In genomic region chr4:59194731-59195496, GRCm38 (mm10) we compare ENCODE assay signal across 30 mouse cellular contexts. TPM values are rescaled to one million over a fixed set of nuclear protein-coding genes. Genes with fewer than 3 reads are reported as not detected.
DNase-seq lines count a peak whose midpoint lies in the region; ATAC-seq and TF ChIP-seq lines count a peak whose summit lies in the region.
"Had no signal": no experiment of that assay in that cellular context is flagged by ENCODE, and none has a peak within 500 bp of the region (broad histone marks: within the 10 kb centered on the region; RNA-seq: fewer than 3 reads in every experiment).

No protein-coding gene starts in this region.

- no peak overlapping the region for H3K9ac ChIP-seq in liver, adult 2 months (ENCODE audit: low read depth, low read length)
- peak overlapping the region; percentile 46 for H3K9ac ChIP-seq in liver, embryonic 13.5 days
- H3K9ac ChIP-seq: embryonic facial prominence, embryonic 13.5 days; forebrain, embryonic 15.5 days; heart, embryonic 13.5 days; hindbrain, embryonic 12.5 days; limb, embryonic 12.5 days; lung, embryonic 14.5 days; midbrain, embryonic 15.5 days had no signal

- 70% methylated on average over 13 of the region's 13 CpGs for WGBS in liver, adult 2 months
- 64% methylated on average over 13 of the region's 13 CpGs for WGBS in liver, embryonic 13.5 days (ENCODE audit: insufficient replicate concordance)
- 58% methylated on average over 13 of the region's 13 CpGs for WGBS in small intestine, adult 2 months

- no peaks in the 10 kb centered on the region for H3K27me3 ChIP-seq in erythroblast, embryonic 14.5 days (ENCODE audit: control insufficient read depth)
- H3K27me3 ChIP-seq in liver, adult 2 months (ENCODE audit: control insufficient read depth, insufficient read depth, low read length) = no peaks in the 10 kb centered on the region
- no peaks in the 10 kb centered on the region for H3K27me3 ChIP-seq in liver, embryonic 13.5 days
- no peaks in the 10 kb centered on the region for H3K27me3 ChIP-seq in small intestine, adult 2 months (ENCODE audit: control insufficient read depth, insufficient read depth, low read length)
- H3K27me3 ChIP-seq: embryonic facial prominence, embryonic 13.5 days; forebrain, embryonic 15.5 days; heart, embryonic 13.5 days; hindbrain, embryonic 12.5 days; limb, embryonic 12.5 days; midbrain, embryonic 15.5 days; Patski had no signal

- H3K4me3 ChIP-seq in erythroblast, embryonic 14.5 days (replicated peaks) = peak overlapping the region; percentile 39
- no peak overlapping the region for H3K4me3 ChIP-seq in liver, adult 2 months (ENCODE audit: insufficient read depth, low read depth, low read length)
- H3K4me3 ChIP-seq in liver, embryonic 13.5 days (replicated peaks) = peak overlapping the region; percentile 3; the same call in 1 of the 2 replicates
- peak overlapping the region; percentile 34 for H3K4me3 ChIP-seq in small intestine, adult 2 months (ENCODE audit: low read depth, low read length)
- H3K4me3 ChIP-seq: embryonic facial prominence, embryonic 13.5 days; forebrain, embryonic 15.5 days; heart, embryonic 13.5 days; hindbrain, embryonic 12.5 days; limb, embryonic 12.5 days; midbrain, embryonic 15.5 days had no signal

- peak overlapping the region; percentile 90 for H3K4me2 ChIP-seq in liver, embryonic 13.5 days
- H3K4me2 ChIP-seq: embryonic facial prominence, embryonic 13.5 days; forebrain, embryonic 15.5 days; heart, embryonic 13.5 days; hindbrain, embryonic 12.5 days; limb, embryonic 12.5 days; lung, embryonic 14.5 days; midbrain, embryonic 15.5 days had no signal

- TF ChIP-seq CTCF in liver, adult 2 months (IDR thresholded peaks at IDR 0.05; ENCODE audit: low read depth, low read length) = no peak
- TF ChIP-seq CTCF in small intestine, adult 2 months (IDR thresholded peaks at IDR 0.05; ENCODE audit: extremely low read depth, insufficient read length, insufficient replicate concordance, low read depth, low read length) = no peak

- ATAC-seq in erythroblast, adult 5-6 weeks (replicated peaks; ENCODE audit: low FRiP score, poor library complexity, severe bottlenecking) = no peak
- no peak for ATAC-seq in liver, embryonic 13.5 days (ENCODE audit: low read depth)
- ATAC-seq: forebrain, embryonic 15.5 days; midbrain, embryonic 15.5 days; Patski had no signal

- no peak for TF ChIP-seq POLR2A in liver, adult 2 months (IDR thresholded peaks at IDR 0.05; ENCODE audit: extremely low read depth, insufficient read depth, low read length)
- TF ChIP-seq POLR2A in small intestine, adult 2 months (IDR thresholded peaks at IDR 0.05; ENCODE audit: low read depth, low read length) = no peak

- H3K4me1 ChIP-seq in erythroblast, embryonic 14.5 days (ENCODE audit: control insufficient read depth) = peaks cover 91% of the 10 kb centered on the region
- peaks cover 41% of the 10 kb centered on the region for H3K4me1 ChIP-seq in liver, adult 2 months (ENCODE audit: control insufficient read depth, insufficient read depth, low read length)
- H3K4me1 ChIP-seq in liver, embryonic 13.5 days (replicated peaks) = peaks cover 92% of the 10 kb centered on the region
- H3K4me1 ChIP-seq in small intestine, adult 2 months (ENCODE audit: control insufficient read depth, insufficient read depth, insufficient read length, low read length) = peaks cover 16% of the 10 kb centered on the region

- peak overlapping the region; percentile 48 for H3K27ac ChIP-seq in liver, adult 2 months (replicated peaks; ENCODE audit: insufficient read depth, low read depth, low read length)
- peak overlapping the region; percentile 79 for H3K27ac ChIP-seq in liver, embryonic 13.5 days
- peak overlapping the region; percentile 48 for H3K27ac ChIP-seq in small intestine, adult 2 months (ENCODE audit: insufficient read depth, low read depth, low read length)
- H3K27ac ChIP-seq: embryonic facial prominence, embryonic 13.5 days; forebrain, embryonic 15.5 days; heart, embryonic 13.5 days; hindbrain, embryonic 12.5 days; limb, embryonic 12.5 days; midbrain, embryonic 15.5 days had no signal

- peak; percentile 45 for DNase-seq in liver, adult 2 months (ENCODE audit: extremely low read depth, low read depth, low spot score)
- no peak for DNase-seq in liver
- no peak for DNase-seq in liver, embryonic 13.5 days
- DNase-seq in right cerebral cortex, postnatal 25 days = no peak
- no peak for DNase-seq in c-Kit-positive CD71-positive TER-119-positive erythroid progenitor cells, embryonic 14.5 days (ENCODE audit: low spot score)
- DNase-seq: adrenal gland, adult 8-10 months; cerebellum, adult 8-10 months; cerebellum, postnatal 36 days; embryo, embryonic 11 days; gastrocnemius, postnatal 10 days; heart, postnatal 14 days; layer of hippocampus, postnatal 36 days; lung, embryonic 14.5 days; lung, postnatal 4 days had no signal

- peaks cover 13% of the 10 kb centered on the region for H3K36me3 ChIP-seq in erythroblast, embryonic 14.5 days (ENCODE audit: control insufficient read depth)
- H3K36me3 ChIP-seq in liver, adult 2 months (ENCODE audit: control insufficient read depth, insufficient read depth, low read length) = no peaks in the 10 kb centered on the region
- H3K36me3 ChIP-seq in liver, embryonic 13.5 days = no peaks in the 10 kb centered on the region
- 0 out of 2 replicates have a peak, but pooled peaks cover 2% of the 10 kb centered on the region for H3K36me3 ChIP-seq in small intestine, adult 2 months (ENCODE audit: control insufficient read depth, insufficient read depth, low read length)
- H3K36me3 ChIP-seq: embryonic facial prominence, embryonic 13.5 days; forebrain, embryonic 15.5 days; heart, embryonic 13.5 days; hindbrain, embryonic 12.5 days; limb, embryonic 12.5 days; midbrain, embryonic 15.5 days had no signal

- peaks cover 38% of the 10 kb centered on the region for H3K79me2 ChIP-seq in liver, adult 2 months (ENCODE audit: control insufficient read depth, insufficient read depth, low read length)

- no peaks in the 10 kb centered on the region for H3K9me3 ChIP-seq in erythroblast, embryonic 14.5 days (ENCODE audit: control insufficient read depth, low read length)
- no peaks in the 10 kb centered on the region for H3K9me3 ChIP-seq in liver, embryonic 13.5 days (replicated peaks)
- H3K9me3 ChIP-seq: embryonic facial prominence, embryonic 13.5 days; forebrain, embryonic 15.5 days; heart, embryonic 13.5 days; hindbrain, embryonic 12.5 days; limb, embryonic 12.5 days; midbrain, embryonic 15.5 days had no signal

RNA-seq across cellular contexts. Expression of gene Ugcg, which starts 5.9 kb away (rescaled TPM):
- 0.32 and 0.57 TPM in 2 replicates for polyA plus RNA-seq in erythroblast, embryonic 14.5 days (2012)
- 33.2 and 33.4 TPM in 2 replicates for total RNA-seq in erythroblast, adult 5-6 weeks (2015; ENCODE audit: low replicate concordance)
- total RNA-seq in erythroblast, adult 5-6 weeks (2017; ENCODE audit: low replicate concordance) = 20.6 and 37.6 TPM in 2 replicates
- total RNA-seq in liver, adult 2 months (2014; rRNA removed) = 17.1 and 23.0 TPM in 2 replicates
- 13.9 and 25.4 TPM in 2 replicates for polyA plus RNA-seq in liver, adult 2 months (2012; rRNA removed)
- 9.2 and 10.5 TPM in 2 replicates for polyA plus RNA-seq in liver, embryonic 13.5 days (2015; fragmentation: Nextera tagmentation; extraction: Ambion mirVana)
- 9.6 and 109 TPM in 2 replicates for polyA plus RNA-seq in small intestine, adult 2 months (2012; rRNA removed)

RNA-seq across cellular contexts. Expression of gene AI481877, which starts 56.1 kb away (rescaled TPM):
- polyA plus RNA-seq in erythroblast, embryonic 14.5 days (2012) = not detected in 2 replicates
- not detected in 2 replicates for total RNA-seq in erythroblast, adult 5-6 weeks (2015; ENCODE audit: low replicate concordance)
- total RNA-seq in erythroblast, adult 5-6 weeks (2017; ENCODE audit: low replicate concordance) = not detected in 2 replicates
- total RNA-seq in liver, adult 2 months (2014; rRNA removed) = not detected in 2 replicates
- not detected in 2 replicates for polyA plus RNA-seq in liver, adult 2 months (2012; rRNA removed)
- polyA plus RNA-seq in liver, embryonic 13.5 days (2015; fragmentation: Nextera tagmentation; extraction: Ambion mirVana) = not detected in 2 replicates
- 0.04 TPM in 1 of 2 replicates, not detected in the other for polyA plus RNA-seq in small intestine, adult 2 months (2012; rRNA removed)
- total RNA-seq: gastrocnemius, postnatal 10 days; granulocyte monocyte progenitor cell, adult 5-6 weeks; heart, postnatal 14 days; layer of hippocampus, adult 8-10 months; layer of hippocampus, postnatal 36 days; left cerebral cortex, postnatal 14 days; megakaryocyte-erythroid progenitor cell, adult 5-6 weeks had no signal
- polyA plus RNA-seq: embryonic facial prominence, embryonic 13.5 days; forebrain, embryonic 15.5 days; heart, embryonic 13.5 days; hindbrain, embryonic 12.5 days; kidney, embryonic 14.5 days; lung, embryonic 14.5 days; urinary bladder, adult 2 months had no signal
